Mouse (Mus musculus) heart, adult 2 months (tissue): Measurements from ENCODE around the gene Mad1l1. TPM values are rescaled to one million over a fixed set of nuclear protein-coding genes. Genes with fewer than 3 reads are reported as not detected.

ENCODE experiments used
- DNase-seq, 2 experiments: peaks; one replicate each; pipeline ENCODE4 v3.0.0; 2021
- H3K27ac ChIP-seq: fragments of 200-600 bp; 2 replicates; pipeline ENCODE4 v1.8.1; 2022
- H3K27me3 ChIP-seq: fragments of 200-500 bp; 2 replicates; pipeline ENCODE4 v1.6.1; 2012; ENCODE audit warnings: mild to moderate bottlenecking, low read length, inconsistent platforms, mixed read lengths; ENCODE audit not compliant: control insufficient read depth, insufficient read depth
- H3K36me3 ChIP-seq: fragments of 200-500 bp; 2 replicates; pipeline ENCODE4 v1.6.1; 2012; ENCODE audit warnings: low read length, inconsistent platforms; ENCODE audit not compliant: control insufficient read depth, insufficient read depth
- H3K4me1 ChIP-seq: fragments of 200-500 bp; 2 replicates; pipeline ENCODE4 v1.6.1; 2011; ENCODE audit warnings: low read length; ENCODE audit not compliant: control insufficient read depth, insufficient read depth
- H3K4me3 ChIP-seq: fragments of 200-600 bp; 2 replicates; pipeline ENCODE4 v1.8.1; 2022
- H3K79me2 ChIP-seq: fragments of 200-500 bp; replicated peaks from 2 replicates; pipeline ENCODE4 v1.6.1; 2012; ENCODE audit warnings: mild to moderate bottlenecking, inconsistent platforms, low read length, moderate library complexity, mixed read lengths; ENCODE audit not compliant: control insufficient read depth, insufficient read depth
- H3K9ac ChIP-seq: fragments of 200-500 bp; 2 replicates; pipeline ENCODE4 v1.6.1; 2012; ENCODE audit warnings: low read depth, mild to moderate bottlenecking, control low read depth, inconsistent platforms, low read length, mixed read lengths
- CTCF ChIP-seq: fragments of 200-600 bp; IDR thresholded peaks from 2 replicates; pipeline ENCODE4 v1.8.1; 2022; ENCODE audit warnings: antibody characterized with exemption, mild to moderate bottlenecking, moderate library complexity
- EP300 ChIP-seq: fragments of 200-500 bp; IDR thresholded peaks from 2 replicates; pipeline ENCODE4 v1.6.1; 2011; ENCODE audit warnings: low read depth, low read length, control low read depth; ENCODE audit not compliant: insufficient read depth
- POLR2A ChIP-seq: fragments of 200-500 bp; IDR thresholded peaks from 2 replicates; pipeline ENCODE4 v1.6.1; 2011; ENCODE audit warnings: mild to moderate bottlenecking, low read depth, low read length, control low read depth; ENCODE audit not compliant: insufficient read depth
- WGBS: fragments of 180-500 bp; shearing (Covaris S2); methylation state at CpG from one replicate; pipeline ENCODE4 v1.1.7; 2018; 5-methylcytosine and 5-hydroxymethylcytosine counted together
- intact Hi-C: fragments of 180-260 bp; cut with DNase I; formaldehyde crosslinking; loops from one replicate; pipeline ENCODE4 v1.15.1; 2025
- polyA plus RNA-seq: library from polyadenylated mRNA; depleted of rRNA; stranded (reverse); fragments of >200 nt; gene quantifications from 2 replicates; pipeline ENCODE4 v1.2.3, GENCODE M21; 2012; rRNA removed
- total RNA-seq, 2 experiments: library from RNA; stranded (reverse); gene quantifications; 2 replicates each; pipeline ENCODE4 v1.2.3; 2021

Mad1l1 gene
- total and polyA plus RNA-seq, 3 experiments, result 9.4 to 12.2 (median 10.1) TPM

DNA sequence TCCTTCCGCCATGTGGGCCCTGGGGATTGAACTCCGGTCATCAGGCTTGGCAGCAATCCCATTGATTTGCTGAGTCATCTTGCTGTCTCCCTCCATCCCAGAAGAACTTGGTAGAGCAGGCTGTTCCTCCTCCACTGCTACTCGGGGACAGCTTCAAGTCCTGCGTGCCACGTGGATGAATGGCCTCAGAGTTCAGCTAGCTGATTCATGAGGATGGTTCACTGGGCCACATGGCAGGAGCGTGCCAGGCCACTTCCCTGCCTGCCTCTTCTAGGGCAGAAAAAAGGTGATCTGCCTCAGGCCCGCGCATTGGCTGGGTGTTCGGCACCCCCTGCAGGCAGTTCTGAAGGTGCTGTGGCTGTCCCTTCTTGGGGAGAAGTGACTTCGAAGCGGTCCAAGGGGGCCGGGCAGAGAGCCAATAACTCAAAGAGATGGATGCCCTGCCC lies 351.1 kb downstream of the Mad1l1 start:
- H3K27ac ChIP-seq, result no peak overlapping the region
- H3K36me3 ChIP-seq, result no peaks in the 10 kb centered on the region
- no peaks in the 10 kb centered on the region; the same call in 1 of the 2 replicates for H3K27me3 ChIP-seq
- intact Hi-C loops, result no loop called here
- H3K4me3 ChIP-seq, result no peak overlapping the region
- 31% methylated on average over 12 of the region's 12 CpGs for WGBS
- H3K79me2 ChIP-seq, result no peaks in the 10 kb centered on the region
- TF ChIP-seq CTCF (peak; percentile 60), EP300 (no peak), POLR2A (no peak)
- no peak overlapping the region for H3K9ac ChIP-seq
- peak; percentile 28 to 44 for DNase-seq
- no peaks in the 10 kb centered on the region for H3K4me1 ChIP-seq

- H3K9ac ChIP-seq, result no peak overlapping the region
- intact Hi-C loops, result no loop called here
- 77% methylated on average over 14 of the region's 14 CpGs for WGBS
- H3K27ac ChIP-seq, result no peak overlapping the region
- no peak for TF ChIP-seq CTCF
- H3K27me3 ChIP-seq, result no peaks in the 10 kb centered on the region; the same call in 1 of the 2 replicates
- no peaks in the 10 kb centered on the region for H3K79me2 ChIP-seq
- no peak for DNase-seq
- H3K36me3 ChIP-seq, result no peaks in the 10 kb centered on the region
- H3K4me3 ChIP-seq, result no peak overlapping the region
- 0 out of 2 replicates have a peak, but pooled peaks cover 1% of the 10 kb centered on the region for H3K4me1 ChIP-seq
Measured at GRCm38 (mm10) chr5:139969151-139969948, 352.0 kb downstream of the Mad1l1 start.

DNA sequence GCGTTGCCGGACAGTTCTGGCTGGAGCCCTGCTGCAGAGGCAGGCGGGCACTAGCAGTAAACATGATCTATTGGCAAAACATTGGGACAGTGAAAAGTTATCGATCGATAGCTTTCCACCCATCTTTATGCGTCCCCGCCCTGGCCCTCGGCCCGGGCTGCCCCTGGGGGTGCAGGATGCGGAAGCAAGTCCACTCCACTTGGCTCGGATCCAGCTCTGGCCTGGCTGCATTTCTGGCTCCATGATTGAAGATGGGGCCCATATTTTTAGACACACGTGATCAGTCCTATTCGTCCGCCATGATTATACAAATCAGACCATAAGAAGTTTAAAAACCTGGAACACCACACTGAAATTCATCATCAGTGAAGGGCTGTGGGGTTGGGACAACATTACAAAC lies 355.8 kb downstream of the Mad1l1 start:
- TF ChIP-seq POLR2A (no peak), CTCF (no peak), EP300 (no peak)
- Histone ChIP-seq H3K4me3 (no peak overlapping the region), H3K27ac (no peak overlapping the region), H3K36me3 (no peaks in the 10 kb centered on the region), H3K79me2 (no peaks in the 10 kb centered on the region), H3K9ac (no peak overlapping the region), H3K4me1 (0 out of 2 replicates have a peak, but pooled peaks cover 1% of the 10 kb centered on the region), H3K27me3 (no peaks in the 10 kb centered on the region)
- 65% methylated on average over 14 of the region's 14 CpGs for WGBS
- no peak for DNase-seq
- intact Hi-C loops, result no loop called here

DNA sequence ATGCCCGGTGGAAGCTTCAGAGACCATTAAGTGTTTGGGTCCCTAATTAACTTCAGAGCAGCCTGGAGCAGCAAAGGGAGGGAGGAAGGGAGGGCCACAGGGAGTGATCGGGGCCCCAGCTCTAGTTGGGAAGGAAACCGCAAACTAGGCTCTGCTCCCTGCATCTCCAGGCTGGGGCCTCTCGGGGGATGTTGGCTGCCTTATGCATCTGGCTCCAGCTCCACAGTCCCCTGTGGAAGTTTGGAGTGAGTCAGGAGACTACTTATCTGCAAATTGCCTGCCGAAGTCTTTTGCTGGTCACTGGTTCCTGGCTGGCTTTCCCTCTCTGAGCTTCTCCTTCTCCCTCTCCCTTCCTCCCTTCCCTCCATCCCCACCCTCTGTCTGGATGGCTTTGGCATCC lies 357.0 kb downstream of the Mad1l1 start:
- no peak overlapping the region for H3K9ac ChIP-seq
- intact Hi-C loops, result no loop called here
- no peaks in the 10 kb centered on the region for H3K27me3 ChIP-seq
- peak; percentile 36 to 65 for DNase-seq
- no peak overlapping the region for H3K4me3 ChIP-seq
- H3K36me3 ChIP-seq, result no peaks in the 10 kb centered on the region
- H3K79me2 ChIP-seq, result no peaks in the 10 kb centered on the region
- no peak for TF ChIP-seq CTCF
- no peak for TF ChIP-seq POLR2A
- no peak for TF ChIP-seq EP300
- no peak overlapping the region for H3K27ac ChIP-seq
- 0 out of 2 replicates have a peak, but pooled peaks cover 1% of the 10 kb centered on the region for H3K4me1 ChIP-seq
- 31% methylated on average over 5 of the region's 5 CpGs for WGBS

GRCm38 (mm10) chr5:139959741-139960140 lies 361.6 kb downstream of the Mad1l1 start:
- DNase-seq, result no peak
- H3K79me2 ChIP-seq, result no peaks in the 10 kb centered on the region
- WGBS, result 86% methylated on average over 4 of the region's 4 CpGs
- H3K36me3 ChIP-seq, result no peaks in the 10 kb centered on the region
- TF ChIP-seq EP300 (no peak), CTCF (no peak), POLR2A (no peak)
- H3K4me1 ChIP-seq, result peaks cover 4% of the 10 kb centered on the region; the same call in 1 of the 2 replicates
- intact Hi-C loops, result no loop called here
- H3K27me3 ChIP-seq, result no peaks in the 10 kb centered on the region
- no peak overlapping the region for H3K4me3 ChIP-seq
- no peak overlapping the region for H3K9ac ChIP-seq
- H3K27ac ChIP-seq, result no peak overlapping the region

Other genes with a start within 250 kb of the Mad1l1 start
- 10 to 100 TPM in 1 of 2 experiments, 1 to 10 TPM in 1; 6.5 to 10.0 TPM for gene Nudt1, start 104 bp upstream of the Mad1l1 start, total RNA-seq
- 8.7 and 12.4 TPM in 2 replicates for gene Nudt1, start 104 bp upstream of the Mad1l1 start, polyA plus RNA-seq
- gene Mrm2, start 10.3 kb upstream of the Mad1l1 start, total RNA-seq, result 10 to 100 TPM; 11.0 to 12.5 TPM
- 10.9 and 15.2 TPM in 2 replicates for gene Mrm2, start 10.3 kb upstream of the Mad1l1 start, polyA plus RNA-seq
- gene Snx8, start 67.7 kb upstream of the Mad1l1 start, total RNA-seq, result 10 to 100 TPM; 12.0 to 15.8 TPM
- 8.9 and 10.5 TPM in 2 replicates for gene Snx8, start 67.7 kb upstream of the Mad1l1 start, polyA plus RNA-seq
- 10 to 100 TPM; 86.9 to 95.2 TPM for gene Eif3b, start 97.8 kb upstream of the Mad1l1 start, total RNA-seq
- 49.0 and 59.8 TPM in 2 replicates for gene Eif3b, start 97.8 kb upstream of the Mad1l1 start, polyA plus RNA-seq
- gene Gm4869, start 124.1 kb upstream of the Mad1l1 start, total RNA-seq, result not detected
- 0.06 TPM in 1 of 2 replicates, not detected in the other for gene Gm4869, start 124.1 kb upstream of the Mad1l1 start, polyA plus RNA-seq
- gene Chst12, start 184.0 kb upstream of the Mad1l1 start, total RNA-seq, result 1 to 10 TPM; 4.5 to 4.8 TPM
- gene Chst12, start 184.0 kb upstream of the Mad1l1 start, polyA plus RNA-seq, result 8.3 and 11.2 TPM in 2 replicates
- gene Grifin, start 243.5 kb upstream of the Mad1l1 start, total RNA-seq, result not detected
- gene Grifin, start 243.5 kb upstream of the Mad1l1 start, polyA plus RNA-seq, result not detected in 2 replicates